Mouse (Mus musculus): ENCODE data around the gene Exoc6b. TPM values are rescaled to one million over a fixed set of nuclear protein-coding genes. Genes with fewer than 3 reads are reported as not detected.

Gene Exoc6b
- polyA plus RNA-seq, 1 experiment from 2014 or later: 11.7 TPM

- no peak overlapping the region for H3K4me3 ChIP-seq (ENCODE audit: low read depth, low read length)
- WGBS: 87% methylated on average over 5 of the region's 5 CpGs
- no peaks in the 10 kb centered on the region for H3K9me3 ChIP-seq (ENCODE audit: control insufficient read depth, low read length)
- no peak overlapping the region for H3K27ac ChIP-seq (replicated peaks)
- H3K9ac ChIP-seq (ENCODE audit: low read length): no peak overlapping the region
- DNase-seq (ENCODE audit: low spot score): no peak
- no peaks in the 10 kb centered on the region for H3K36me3 ChIP-seq (ENCODE audit: control insufficient read depth, insufficient read depth, low read length)
- no peak for TF ChIP-seq CTCF (IDR thresholded peaks at IDR 0.05; ENCODE audit: low read depth)
- TF ChIP-seq EP300 (optimal IDR thresholded peaks at IDR 0.05): no peak
- ATAC-seq (ENCODE audit: low FRiP score, low TSS enrichment): no peak
- H3K4me2 ChIP-seq (replicated peaks; ENCODE audit: low read depth): no peak overlapping the region
- H3K27me3 ChIP-seq (ENCODE audit: control insufficient read depth, insufficient read depth, low read length): no peaks in the 10 kb centered on the region
- no peaks in the 10 kb centered on the region for H3K4me1 ChIP-seq (replicated peaks; ENCODE audit: control insufficient read depth, insufficient read depth)
Measured at GRCm38 (mm10) chr6:84628831-84629230, 440.5 kb downstream of the Exoc6b start.

DNA sequence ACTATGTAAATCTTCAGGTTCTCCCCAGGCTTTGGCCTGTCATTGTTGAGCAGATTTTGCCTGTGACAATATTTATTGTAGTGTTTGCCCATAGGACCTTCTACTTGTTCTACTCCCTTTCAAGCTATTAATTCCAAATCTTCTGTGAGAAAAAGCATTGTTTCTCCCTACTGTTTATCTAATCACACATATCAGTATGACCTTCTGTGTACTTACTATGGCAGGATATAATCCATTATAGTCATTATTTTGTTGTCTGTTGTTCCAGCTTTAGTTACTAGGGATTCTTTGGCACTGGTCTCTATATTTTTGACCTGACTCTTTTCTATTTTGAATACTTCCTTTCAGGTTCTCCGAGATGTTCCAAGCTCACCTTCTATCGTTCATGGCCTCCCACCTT, 442.9 kb downstream of the Exoc6b start:
- no peak for TF ChIP-seq CTCF (IDR thresholded peaks at IDR 0.05; ENCODE audit: low read depth)
- no peak for TF ChIP-seq EP300 (optimal IDR thresholded peaks at IDR 0.05)
- WGBS: 77% methylated on average over 2 of the region's 2 CpGs
- no peaks in the 10 kb centered on the region for H3K9me3 ChIP-seq (ENCODE audit: control insufficient read depth, low read length)
- H3K27me3 ChIP-seq (ENCODE audit: control insufficient read depth, insufficient read depth, low read length): no peaks in the 10 kb centered on the region
- H3K4me2 ChIP-seq (replicated peaks; ENCODE audit: low read depth): no peak overlapping the region
- no peaks in the 10 kb centered on the region for H3K36me3 ChIP-seq (ENCODE audit: control insufficient read depth, insufficient read depth, low read length)
- H3K4me3 ChIP-seq (ENCODE audit: low read depth, low read length): no peak overlapping the region
- ATAC-seq (ENCODE audit: low FRiP score, low TSS enrichment): no peak
- no peaks in the 10 kb centered on the region for H3K4me1 ChIP-seq (replicated peaks; ENCODE audit: control insufficient read depth, insufficient read depth)
- H3K27ac ChIP-seq (replicated peaks): no peak overlapping the region
- no peak for DNase-seq (ENCODE audit: low spot score)
- no peak overlapping the region for H3K9ac ChIP-seq (ENCODE audit: low read length)

DNA sequence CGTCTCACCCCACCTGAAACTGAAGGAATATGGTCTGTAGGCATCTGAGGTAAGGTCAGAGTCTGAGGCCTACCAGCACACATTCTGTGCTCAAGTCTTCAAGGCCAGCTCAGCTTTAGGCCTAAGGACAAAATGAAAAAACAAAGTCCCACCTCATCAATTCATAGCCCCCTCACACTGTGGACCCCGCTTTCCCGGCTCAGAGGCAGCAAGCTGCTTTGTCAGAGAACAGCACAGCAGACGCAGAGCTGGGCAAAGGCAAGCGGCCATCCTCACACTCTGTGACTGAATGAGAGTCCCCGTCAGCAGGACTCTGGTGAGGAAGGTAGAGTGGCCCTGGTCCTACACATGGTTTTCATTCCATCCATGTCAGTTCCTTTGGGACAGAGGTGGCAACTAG, 450.1 kb downstream of the Exoc6b start:
- no peak overlapping the region for H3K27ac ChIP-seq (replicated peaks)
- H3K9me3 ChIP-seq (ENCODE audit: control insufficient read depth, low read length): no peaks in the 10 kb centered on the region
- H3K4me2 ChIP-seq (replicated peaks; ENCODE audit: low read depth): no peak overlapping the region
- no peak overlapping the region for H3K9ac ChIP-seq (ENCODE audit: low read length)
- TF ChIP-seq CTCF (IDR thresholded peaks at IDR 0.05; ENCODE audit: low read depth) (no peak), EP300 (optimal IDR thresholded peaks at IDR 0.05) (no peak)
- no peaks in the 10 kb centered on the region for H3K4me1 ChIP-seq (replicated peaks; ENCODE audit: control insufficient read depth, insufficient read depth)
- no peak for DNase-seq (ENCODE audit: low spot score)
- H3K27me3 ChIP-seq (ENCODE audit: control insufficient read depth, insufficient read depth, low read length): no peaks in the 10 kb centered on the region
- 96% methylated on average over 6 of the region's 6 CpGs for WGBS
- no peak overlapping the region for H3K4me3 ChIP-seq (ENCODE audit: low read depth, low read length)
- peaks cover 7% of the 10 kb centered on the region; the same call in 1 of the 2 replicates for H3K36me3 ChIP-seq (ENCODE audit: control insufficient read depth, insufficient read depth, low read length)
- ATAC-seq (ENCODE audit: low FRiP score, low TSS enrichment): no peak

- DNase-seq (ENCODE audit: low spot score) (no peak), ATAC-seq (ENCODE audit: low FRiP score, low TSS enrichment) (no peak)
- no peaks in the 10 kb centered on the region for H3K4me1 ChIP-seq (replicated peaks; ENCODE audit: control insufficient read depth, insufficient read depth)
- WGBS: 96% methylated on average over 1 of the region's 1 CpGs
- H3K9ac ChIP-seq (ENCODE audit: low read length): no peak overlapping the region
- no peak overlapping the region for H3K4me3 ChIP-seq (ENCODE audit: low read depth, low read length)
- H3K4me2 ChIP-seq (replicated peaks; ENCODE audit: low read depth): no peak overlapping the region
- H3K27ac ChIP-seq (replicated peaks): no peak overlapping the region
- H3K27me3 ChIP-seq (ENCODE audit: control insufficient read depth, insufficient read depth, low read length): no peaks in the 10 kb centered on the region
- no peaks in the 10 kb centered on the region for H3K9me3 ChIP-seq (ENCODE audit: control insufficient read depth, low read length)
- TF ChIP-seq EP300 (optimal IDR thresholded peaks at IDR 0.05): no peak
- no peak for TF ChIP-seq CTCF (IDR thresholded peaks at IDR 0.05; ENCODE audit: low read depth)
- peaks cover 7% of the 10 kb centered on the region; the same call in 1 of the 2 replicates for H3K36me3 ChIP-seq (ENCODE audit: control insufficient read depth, insufficient read depth, low read length)
Measured at GRCm38 (mm10) chr6:84617051-84617450, 452.3 kb downstream of the Exoc6b start.

GRCm38 (mm10) chr6:84616586-84616985, 452.7 kb downstream of the Exoc6b start:
- H3K27me3 ChIP-seq (ENCODE audit: control insufficient read depth, insufficient read depth, low read length): no peaks in the 10 kb centered on the region
- no peaks in the 10 kb centered on the region for H3K9me3 ChIP-seq (ENCODE audit: control insufficient read depth, low read length)
- no peaks in the 10 kb centered on the region for H3K4me1 ChIP-seq (replicated peaks; ENCODE audit: control insufficient read depth, insufficient read depth)
- H3K9ac ChIP-seq (ENCODE audit: low read length): no peak overlapping the region
- WGBS: 84% methylated on average over 1 of the region's 1 CpGs
- ATAC-seq (ENCODE audit: low FRiP score, low TSS enrichment) (no peak), DNase-seq (ENCODE audit: low spot score) (no peak)
- peaks cover 7% of the 10 kb centered on the region; the same call in 1 of the 2 replicates for H3K36me3 ChIP-seq (ENCODE audit: control insufficient read depth, insufficient read depth, low read length)
- no peak overlapping the region for H3K27ac ChIP-seq (replicated peaks)
- TF ChIP-seq EP300 (optimal IDR thresholded peaks at IDR 0.05): no peak
- no peak for TF ChIP-seq CTCF (IDR thresholded peaks at IDR 0.05; ENCODE audit: low read depth)
- H3K4me2 ChIP-seq (replicated peaks; ENCODE audit: low read depth): no peak overlapping the region
- H3K4me3 ChIP-seq (ENCODE audit: low read depth, low read length): no peak overlapping the region

GRCm38 (mm10) chr6:84613561-84613960, 455.8 kb downstream of the Exoc6b start:
- 76% methylated on average over 3 of the region's 3 CpGs for WGBS
- no peak for TF ChIP-seq CTCF (IDR thresholded peaks at IDR 0.05; ENCODE audit: low read depth)
- TF ChIP-seq EP300 (optimal IDR thresholded peaks at IDR 0.05): no peak

More at GRCm38 (mm10) chr6:84613561-84613960, 455.8 kb downstream of the Exoc6b start:
- Histone ChIP-seq H3K9ac (ENCODE audit: low read length) (no peak overlapping the region), H3K4me1 (replicated peaks; ENCODE audit: control insufficient read depth, insufficient read depth) (no peaks in the 10 kb centered on the region), H3K27ac (replicated peaks) (no peak overlapping the region), H3K4me2 (replicated peaks; ENCODE audit: low read depth) (no peak overlapping the region), H3K27me3 (ENCODE audit: control insufficient read depth, insufficient read depth, low read length) (no peaks in the 10 kb centered on the region), H3K9me3 (ENCODE audit: control insufficient read depth, low read length) (no peaks in the 10 kb centered on the region), H3K36me3 (ENCODE audit: control insufficient read depth, insufficient read depth, low read length) (no peaks in the 10 kb centered on the region), H3K4me3 (ENCODE audit: low read depth, low read length) (no peak overlapping the region)
- DNase-seq (ENCODE audit: low spot score) (no peak), ATAC-seq (ENCODE audit: low FRiP score, low TSS enrichment) (no peak)

Data from stomach, postnatal 0 days (tissue).